24 mouse cellular contexts compared by ENCODE assay signal in the genomic region with DNA sequence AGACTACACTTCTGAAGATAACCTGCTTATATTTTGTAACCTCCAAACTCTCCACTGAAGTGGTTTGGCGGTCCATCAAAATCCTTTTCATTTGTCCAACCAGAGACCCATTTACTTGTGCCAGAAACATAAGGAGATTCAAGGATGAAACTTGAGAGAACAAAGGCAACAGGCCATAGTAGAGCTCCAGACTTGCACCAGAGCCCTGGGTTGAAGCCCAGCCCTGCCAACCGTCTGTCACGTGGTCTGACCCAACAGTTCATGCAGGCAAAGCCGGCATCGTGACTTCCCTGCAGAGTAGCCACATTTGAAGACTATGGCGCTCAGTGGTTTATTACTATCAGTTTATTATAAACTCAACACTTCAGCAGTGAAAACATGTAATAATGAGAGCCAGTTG. TPM values are rescaled to one million over a fixed set of nuclear protein-coding genes. Genes with fewer than 3 reads are reported as not detected.
DNase-seq lines count a peak whose midpoint lies in the region; ATAC-seq and TF ChIP-seq lines count a peak whose summit lies in the region.
"Had no signal": no experiment of that assay in that cellular context is flagged by ENCODE, and none has a peak within 500 bp of the region (broad histone marks: within the 10 kb centered on the region; RNA-seq: fewer than 3 reads in every experiment).

No protein-coding gene starts in this region.

- no peak overlapping the region for H3K27ac ChIP-seq in hindbrain, postnatal 0 days
- H3K27ac ChIP-seq in hindbrain, embryonic 14.5 days = no peak overlapping the region
- H3K27ac ChIP-seq: forebrain, embryonic 13.5 days; midbrain, embryonic 12.5 days; stomach, embryonic 15.5 days had no signal

- 70% methylated on average over 6 of the region's 6 CpGs for WGBS in hindbrain, postnatal 0 days
- WGBS in hindbrain, embryonic 14.5 days = 84% methylated on average over 6 of the region's 6 CpGs

- H3K4me2 ChIP-seq in hindbrain, postnatal 0 days (ENCODE audit: low read depth, low read length) = no peak overlapping the region
- H3K4me2 ChIP-seq in hindbrain, embryonic 14.5 days (replicated peaks) = no peak overlapping the region
- H3K4me2 ChIP-seq: forebrain, embryonic 13.5 days; midbrain, embryonic 12.5 days; stomach, embryonic 15.5 days had no signal

- DNase-seq in adrenal gland, postnatal 14 days = peak; percentile 39
- no peak for DNase-seq in adrenal gland, adult 18-20 months (ENCODE audit: low spot score in 2 of 2)
- peak; percentile 22 for DNase-seq in gastrocnemius, postnatal 14 days
- no peak for DNase-seq in gastrocnemius, adult 8-10 months (ENCODE audit: low spot score in 2 of 2)
- peak; percentile 12 for DNase-seq in hindbrain, postnatal 0 days (ENCODE audit: low spot score)
- DNase-seq in hindbrain, embryonic 14.5 days (ENCODE audit: low spot score) = no peak
- DNase-seq in adipocyte (ENCODE audit: low spot score) = peak; percentile 41
- no peak for DNase-seq in MN1 (ENCODE audit: low spot score)
- DNase-seq: cerebellum, adult 9-10 months; kidney, adult 9 months; kidney, postnatal 36 days; layer of hippocampus, adult 9-11 months; lung, postnatal 4 days; right cerebral cortex, postnatal 14 days had no signal

- H3K4me3 ChIP-seq in hindbrain, postnatal 0 days (ENCODE audit: low read length) = no peak overlapping the region
- H3K4me3 ChIP-seq in hindbrain, embryonic 14.5 days (replicated peaks; ENCODE audit: low read length) = no peak overlapping the region
- H3K4me3 ChIP-seq: forebrain, embryonic 13.5 days; midbrain, embryonic 12.5 days; stomach, embryonic 15.5 days had no signal

- TF ChIP-seq CTCF in hindbrain, postnatal 0 days (IDR thresholded peaks at IDR 0.05; ENCODE audit: low read depth) = no peak

- H3K9ac ChIP-seq in hindbrain, postnatal 0 days (replicated peaks; ENCODE audit: low read length) = no peak overlapping the region
- H3K9ac ChIP-seq in hindbrain, embryonic 14.5 days = no peak overlapping the region
- H3K9ac ChIP-seq: forebrain, embryonic 13.5 days; midbrain, embryonic 12.5 days; stomach, embryonic 15.5 days had no signal

- H3K4me1 ChIP-seq in hindbrain, postnatal 0 days (ENCODE audit: insufficient read depth, low read length) = 0 out of 2 replicates have a peak, but pooled peaks cover 3% of the 10 kb centered on the region
- H3K4me1 ChIP-seq in hindbrain, embryonic 14.5 days (replicated peaks; ENCODE audit: control insufficient read depth, insufficient read depth, low read length) = no peaks in the 10 kb centered on the region

- no peaks in the 10 kb centered on the region for H3K27me3 ChIP-seq in hindbrain, postnatal 0 days (ENCODE audit: insufficient read depth, low read length)
- H3K27me3 ChIP-seq in hindbrain, embryonic 14.5 days (ENCODE audit: control insufficient read depth, insufficient read depth, low read length) = no peaks in the 10 kb centered on the region
- H3K27me3 ChIP-seq: CH12.LX; forebrain, embryonic 13.5 days; midbrain, embryonic 12.5 days; stomach, embryonic 15.5 days had no signal

- no peaks in the 10 kb centered on the region for H3K36me3 ChIP-seq in hindbrain, postnatal 0 days (ENCODE audit: insufficient read depth, low read length)
- H3K36me3 ChIP-seq in hindbrain, embryonic 14.5 days (replicated peaks; ENCODE audit: control insufficient read depth, insufficient read depth) = no peaks in the 10 kb centered on the region
- H3K36me3 ChIP-seq: midbrain, embryonic 12.5 days; stomach, embryonic 15.5 days had no signal

- intact Hi-C loops in gastrocnemius, postnatal 14 days (cut with DNase I; ENCODE audit: low total_unique reads) = no loop called here

- ATAC-seq in hindbrain, postnatal 0 days = no peak
- ATAC-seq in hindbrain, embryonic 14.5 days (ENCODE audit: low FRiP score) = no peak
- ATAC-seq: forebrain, embryonic 13.5 days had no signal

- H3K9me3 ChIP-seq in hindbrain, postnatal 0 days (ENCODE audit: low read length) = no peaks in the 10 kb centered on the region
- no peaks in the 10 kb centered on the region for H3K9me3 ChIP-seq in hindbrain, embryonic 14.5 days (ENCODE audit: control insufficient read depth, low read length)
- H3K9me3 ChIP-seq: forebrain, embryonic 13.5 days; midbrain, embryonic 12.5 days; stomach, embryonic 15.5 days had no signal

RNA-seq across cellular contexts. Expression of gene Acvr1, which starts 45.3 kb away (rescaled TPM):
- total RNA-seq in adrenal gland, postnatal 14 days (2021) = 45.0 and 50.3 TPM in 2 replicates
- 10 to 100 TPM; 38.9 to 97.3 TPM for total RNA-seq in adrenal gland, adult 18-20 months (2021)
- 10 to 100 TPM; 10.4 to 18.4 TPM for total RNA-seq in gastrocnemius, postnatal 14 days (2021)
- 10 to 100 TPM; 15.6 to 29.8 (median 19.0) TPM for total RNA-seq in gastrocnemius, adult 8-10 months (2022)
- 11.5 and 12.5 TPM in 2 replicates for total RNA-seq in hindbrain, postnatal 0 days (2014; rRNA removed)
- polyA plus RNA-seq in hindbrain, postnatal 0 days (2015; fragmentation: Nextera tagmentation; extraction: Ambion mirVana) = 4.9 and 5.0 TPM in 2 replicates
- 7.5 and 8.7 TPM in 2 replicates for polyA plus RNA-seq in hindbrain, embryonic 14.5 days (2014; fragmentation: Nextera tagmentation; extraction: Ambion mirVana)
- total RNA-seq: CH12.LX had no signal

RNA-seq across cellular contexts. Expression of gene Upp2, which starts 45.5 kb away (rescaled TPM):
- 9.5 and 52.8 TPM in 2 replicates for total RNA-seq in adrenal gland, postnatal 14 days (2021)
- 10 to 100 TPM; 17.3 to 18.1 TPM for total RNA-seq in adrenal gland, adult 18-20 months (2021)
- 1 to 10 TPM in 1 of 2 experiments, under 1 TPM in 1; 0.86 to 1.3 TPM for total RNA-seq in gastrocnemius, postnatal 14 days (2021)
- 1 to 10 TPM; 1.5 to 2.8 (median 2.2) TPM for total RNA-seq in gastrocnemius, adult 8-10 months (2022)
- 6.8 and 7.8 TPM in 2 replicates for total RNA-seq in hindbrain, postnatal 0 days (2014; rRNA removed)
- polyA plus RNA-seq in hindbrain, postnatal 0 days (2015; fragmentation: Nextera tagmentation; extraction: Ambion mirVana) = 10.4 and 11.8 TPM in 2 replicates
- polyA plus RNA-seq in hindbrain, embryonic 14.5 days (2014; fragmentation: Nextera tagmentation; extraction: Ambion mirVana) = 16.1 and 17.5 TPM in 2 replicates
- total RNA-seq: CH12.LX had no signal

RNA-seq across cellular contexts. Expression of gene Gm17409, which starts 51.7 kb away (rescaled TPM):
- total RNA-seq in adrenal gland, postnatal 14 days (2021) = not detected in 2 replicates
- total RNA-seq in adrenal gland, adult 18-20 months (2021) = not detected
- not detected for total RNA-seq in gastrocnemius, postnatal 14 days (2021)
- not detected for total RNA-seq in gastrocnemius, adult 8-10 months (2022)
- total RNA-seq in hindbrain, postnatal 0 days (2014; rRNA removed) = not detected in 2 replicates
- polyA plus RNA-seq in hindbrain, postnatal 0 days (2015; fragmentation: Nextera tagmentation; extraction: Ambion mirVana) = not detected in 2 replicates
- polyA plus RNA-seq in hindbrain, embryonic 14.5 days (2014; fragmentation: Nextera tagmentation; extraction: Ambion mirVana) = not detected in 2 replicates
- total RNA-seq: CH12.LX had no signal
- polyA plus RNA-seq: forebrain, embryonic 13.5 days; gonadal fat pad, adult 2 months; hindbrain, embryonic 11.5 days; intestine, embryonic 14.5 days; limb, embryonic 14.5 days; midbrain, embryonic 12.5 days; spleen, adult 2 months; stomach, embryonic 15.5 days; thymus, postnatal 0 days had no signal

Comparison
In these comparisons a context has a peak if more than half of its experiments do, and no peak if none do; other contexts are left out.
1. DNase-seq: peak in adrenal gland, postnatal 14 days (single experiment), gastrocnemius, postnatal 14 days (single experiment), hindbrain, postnatal 0 days (single experiment) and adipocyte (single experiment); none in adrenal gland, adult 18-20 months (0 of 2), gastrocnemius, adult 8-10 months (0 of 2), hindbrain, embryonic 14.5 days (single experiment) and MN1 (single experiment).